Mouse (Mus musculus) hindbrain, embryonic 16.5 days (tissue): Measurements from ENCODE around the gene Tsfm. TPM values are rescaled to one million over a fixed set of nuclear protein-coding genes. Genes with fewer than 3 reads are reported as not detected.
A peak's percentile ranks its signal among the peaks of the same experiment; 100 is the strongest.

Experiments
- ATAC-seq: fragments of 200-750 bp; cut with Nextera tagmentation; 2 replicates; pipeline ENCODE4 v1.8.0; 2017; ENCODE audit warnings: moderate TSS enrichment, moderate library complexity
- H3K27ac ChIP-seq: fragments of 300-500 bp; sonication (generic); 2 replicates; pipeline ENCODE4 v1.5.1; 2014; ENCODE audit warnings: low read depth, mild to moderate bottlenecking, control low read depth, low read length, moderate library complexity
- H3K27me3 ChIP-seq: fragments of 300-500 bp; sonication (generic); replicated peaks from 2 replicates; pipeline ENCODE4 v1.6.1; 2014; ENCODE audit warnings: low read length; ENCODE audit not compliant: control insufficient read depth, insufficient read depth
- H3K36me3 ChIP-seq: fragments of 300-500 bp; sonication (generic); 2 replicates; pipeline ENCODE4 v1.6.1; 2014; ENCODE audit warnings: mild to moderate bottlenecking, low read length, moderate library complexity, mixed read lengths; ENCODE audit not compliant: control insufficient read depth, insufficient read depth
- H3K4me1 ChIP-seq: fragments of 300-500 bp; sonication (generic); 2 replicates; pipeline ENCODE4 v1.6.1; 2014; ENCODE audit warnings: low read depth, low read length; ENCODE audit not compliant: control insufficient read depth, insufficient read depth
- H3K4me2 ChIP-seq: fragments of 300-500 bp; sonication (generic); 2 replicates; pipeline ENCODE4 v1.6.1; 2014; ENCODE audit warnings: mild to moderate bottlenecking, low read length, control low read depth, moderate library complexity
- H3K4me3 ChIP-seq: fragments of 300-500 bp; sonication (generic); 2 replicates; pipeline ENCODE4 v1.5.1; 2014; ENCODE audit warnings: mild to moderate bottlenecking, low read length, control low read depth, moderate library complexity
- H3K9ac ChIP-seq: fragments of 300-500 bp; sonication (generic); 2 replicates; pipeline ENCODE4 v1.6.1; 2014; ENCODE audit warnings: low read depth, mild to moderate bottlenecking, control low read depth, low read length, moderate library complexity
- H3K9me3 ChIP-seq: fragments of 300-500 bp; sonication (generic); 2 replicates; pipeline ENCODE4 v1.6.1; 2014; ENCODE audit warnings: mild to moderate bottlenecking, low read length, moderate library complexity; ENCODE audit not compliant: control insufficient read depth
- WGBS: fragments of 180-500 bp; shearing (Covaris S2); extraction: QIAGEN DNeasy Blood & Tissue Kit; methylation state at CpG from one replicate; pipeline ENCODE4 v1.1.7; 2014; 5-methylcytosine and 5-hydroxymethylcytosine counted together
- polyA plus RNA-seq: library from polyadenylated mRNA; unstranded; fragments of >200 nt; fragmentation: Nextera tagmentation; extraction: Ambion mirVana; gene quantifications from 2 replicates; pipeline ENCODE4 v1.2.1, GENCODE M21; 2015

Gene Tsfm
- polyA plus RNA-seq, 1 experiment from 2014 or later = 67.7 TPM

DNA sequence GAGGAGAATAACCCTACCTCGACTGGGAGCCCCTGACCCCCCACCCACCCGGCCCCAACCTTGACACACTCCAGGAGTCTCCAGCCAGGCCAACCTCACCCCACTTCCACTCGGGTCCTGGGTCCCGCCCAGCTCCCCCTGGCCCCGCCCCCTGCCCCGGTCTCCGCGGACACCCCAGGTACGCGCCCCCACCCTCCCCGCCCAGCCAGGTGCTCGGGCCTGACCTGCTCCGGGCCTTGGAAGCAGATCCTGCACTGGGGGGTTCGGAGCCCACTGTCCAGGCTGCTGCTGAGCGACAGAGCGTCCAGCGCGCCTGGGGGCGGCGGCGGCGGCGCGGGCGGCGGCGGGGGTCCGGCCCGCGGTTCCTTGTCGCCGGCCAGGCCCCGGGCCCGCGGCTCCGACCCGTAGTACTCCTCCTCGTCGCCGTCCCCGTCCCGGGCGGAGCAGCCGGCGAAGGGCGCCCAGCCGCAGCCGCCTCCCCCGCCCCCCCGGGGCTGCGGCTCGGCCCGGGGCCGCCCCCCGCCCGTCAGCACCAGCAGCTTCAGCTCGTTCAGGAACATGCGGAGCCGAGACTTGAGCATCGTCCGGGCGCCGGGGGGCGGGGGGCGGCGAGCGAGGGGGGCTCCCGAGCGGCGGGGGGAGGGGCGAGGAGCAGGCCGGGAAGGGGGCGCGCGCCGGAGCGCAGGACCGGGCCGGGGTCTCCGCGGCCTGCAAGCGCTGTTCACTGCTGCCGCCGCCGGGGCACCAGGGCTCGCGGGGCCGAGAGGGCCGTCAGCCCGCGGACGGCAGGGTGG, 28.7 kb upstream of the Tsfm start:
- H3K36me3 ChIP-seq = peaks cover 23% of the 10 kb centered on the region
- under 1% methylated on average over 67 of the region's 92 CpGs for WGBS
- no peak for ATAC-seq
- peak overlapping the region; percentile 94 for H3K27ac ChIP-seq
- no peaks in the 10 kb centered on the region for H3K27me3 ChIP-seq
- H3K9me3 ChIP-seq = no peaks in the 10 kb centered on the region
- H3K4me1 ChIP-seq = peaks cover 23% of the 10 kb centered on the region
- peak overlapping the region; percentile 97 for H3K9ac ChIP-seq
- H3K4me2 ChIP-seq = peak overlapping the region; percentile 86
- H3K4me3 ChIP-seq = peak overlapping the region; percentile 81

DNA sequence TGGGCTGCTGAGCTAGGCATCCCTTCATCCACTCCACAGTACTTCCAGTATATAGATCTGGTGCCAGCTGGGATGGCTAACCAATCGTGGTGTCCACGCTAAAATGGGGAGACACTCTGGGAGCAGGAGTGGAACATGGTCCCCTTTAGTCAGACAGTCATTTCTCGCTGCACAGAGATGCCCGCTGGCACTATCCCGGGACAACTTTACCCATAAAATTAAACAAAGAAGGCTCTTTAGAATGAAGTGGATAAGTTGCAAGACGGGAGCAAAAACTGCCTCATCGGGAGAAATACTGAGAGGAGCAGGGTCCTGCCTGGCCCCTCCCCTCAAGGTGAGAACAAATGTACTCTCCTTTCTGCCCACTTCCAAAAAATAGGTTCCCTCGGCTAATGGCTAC, 28.1 kb upstream of the Tsfm start:
- no peaks in the 10 kb centered on the region for H3K9me3 ChIP-seq
- H3K4me3 ChIP-seq = peak overlapping the region; percentile 81
- 3% methylated on average over 8 of the region's 8 CpGs for WGBS
- peak overlapping the region; percentile 94 for H3K27ac ChIP-seq
- no peaks in the 10 kb centered on the region for H3K27me3 ChIP-seq
- peaks cover 23% of the 10 kb centered on the region for H3K4me1 ChIP-seq
- peak overlapping the region; percentile 86 for H3K4me2 ChIP-seq
- H3K9ac ChIP-seq = peak overlapping the region; percentile 97
- ATAC-seq = no peak
- peaks cover 26% of the 10 kb centered on the region for H3K36me3 ChIP-seq

DNA sequence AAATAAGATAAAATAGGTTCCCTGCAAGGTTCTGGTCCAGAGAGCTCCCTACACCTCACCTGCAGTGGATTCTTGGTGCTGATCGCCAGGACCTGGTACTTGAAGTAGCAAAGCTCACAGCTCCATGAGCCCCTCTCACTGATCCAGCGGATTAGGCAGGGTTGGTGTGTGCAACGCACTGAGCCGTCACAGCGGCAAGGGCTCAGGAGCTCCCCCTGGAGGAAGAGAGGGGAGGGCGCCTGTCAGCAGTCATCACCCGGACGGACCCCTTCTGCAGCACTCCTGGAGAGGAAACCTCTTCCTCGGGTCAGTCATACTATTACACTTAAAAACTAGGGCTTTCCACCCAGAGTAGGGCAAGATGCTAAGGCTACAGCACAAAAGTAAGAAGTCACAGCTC, 27.5 kb upstream of the Tsfm start:
- 0% methylated on average over 9 of the region's 9 CpGs for WGBS
- H3K36me3 ChIP-seq = peaks cover 26% of the 10 kb centered on the region
- no peak overlapping the region for H3K27ac ChIP-seq
- H3K9me3 ChIP-seq = no peaks in the 10 kb centered on the region
- peak overlapping the region; percentile 97 for H3K9ac ChIP-seq
- no peaks in the 10 kb centered on the region for H3K27me3 ChIP-seq
- H3K4me2 ChIP-seq = peak overlapping the region; percentile 86
- H3K4me3 ChIP-seq = peak overlapping the region; percentile 81
- peaks cover 23% of the 10 kb centered on the region for H3K4me1 ChIP-seq
- ATAC-seq = 0 out of 2 replicates have a peak, but pooled peaks have one; percentile 10

DNA sequence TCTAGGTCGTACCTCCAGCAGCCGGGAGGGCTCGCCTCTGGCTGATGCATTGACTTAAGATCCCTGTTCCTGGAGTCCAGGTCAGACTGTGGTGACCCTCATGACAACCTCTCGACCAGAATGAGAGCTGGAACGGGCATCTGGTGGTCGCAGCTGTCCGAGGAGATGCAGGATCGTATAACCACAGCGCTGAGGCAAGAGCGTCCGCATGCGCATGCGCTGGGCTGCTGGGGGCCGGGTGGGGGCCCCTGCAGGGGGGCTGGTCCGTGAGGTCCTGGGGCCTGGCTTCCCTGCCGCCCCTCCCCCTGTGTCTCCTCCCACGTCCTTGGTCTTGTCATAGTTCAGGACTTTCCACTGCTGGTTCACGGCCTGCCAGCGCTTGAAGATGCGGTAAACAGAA, 25.9 kb upstream of the Tsfm start:
- peaks cover 17% of the 10 kb centered on the region for H3K4me1 ChIP-seq
- H3K9ac ChIP-seq = no peak overlapping the region
- H3K4me3 ChIP-seq = no peak overlapping the region
- H3K9me3 ChIP-seq = no peaks in the 10 kb centered on the region
- peaks cover 26% of the 10 kb centered on the region for H3K36me3 ChIP-seq
- WGBS = 86% methylated on average over 19 of the region's 20 CpGs
- ATAC-seq = no peak
- H3K27me3 ChIP-seq = peaks cover 3% of the 10 kb centered on the region
- no peak overlapping the region for H3K27ac ChIP-seq
- H3K4me2 ChIP-seq = no peak overlapping the region

DNA sequence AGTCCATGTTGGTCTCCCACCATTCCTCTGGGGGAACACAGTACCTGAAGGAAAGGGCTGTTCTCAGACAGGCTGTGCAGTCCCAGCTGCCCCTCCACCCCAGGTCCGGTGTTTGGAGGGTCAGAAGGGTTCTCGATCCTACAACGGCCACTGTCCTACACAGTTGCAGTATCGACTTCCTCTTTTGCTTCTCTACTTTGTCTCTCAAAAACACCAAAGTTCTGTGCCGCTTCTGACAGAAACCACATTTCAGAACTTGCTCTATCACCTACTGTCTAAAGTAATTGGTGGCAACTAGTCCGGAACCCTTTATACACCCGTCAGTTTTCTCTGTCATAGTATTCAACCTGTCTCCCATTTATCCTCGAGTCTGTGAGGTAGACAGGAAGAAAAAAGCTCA, 24.8 kb upstream of the Tsfm start:
- Histone ChIP-seq H3K9me3 (no peaks in the 10 kb centered on the region), H3K27me3 (peaks cover 14% of the 10 kb centered on the region), H3K4me1 (peaks cover 11% of the 10 kb centered on the region), H3K4me2 (no peak overlapping the region), H3K36me3 (peaks cover 26% of the 10 kb centered on the region), H3K4me3 (no peak overlapping the region), H3K27ac (no peak overlapping the region), H3K9ac (no peak overlapping the region)
- ATAC-seq = no peak
- WGBS = 88% methylated on average over 8 of the region's 8 CpGs

DNA sequence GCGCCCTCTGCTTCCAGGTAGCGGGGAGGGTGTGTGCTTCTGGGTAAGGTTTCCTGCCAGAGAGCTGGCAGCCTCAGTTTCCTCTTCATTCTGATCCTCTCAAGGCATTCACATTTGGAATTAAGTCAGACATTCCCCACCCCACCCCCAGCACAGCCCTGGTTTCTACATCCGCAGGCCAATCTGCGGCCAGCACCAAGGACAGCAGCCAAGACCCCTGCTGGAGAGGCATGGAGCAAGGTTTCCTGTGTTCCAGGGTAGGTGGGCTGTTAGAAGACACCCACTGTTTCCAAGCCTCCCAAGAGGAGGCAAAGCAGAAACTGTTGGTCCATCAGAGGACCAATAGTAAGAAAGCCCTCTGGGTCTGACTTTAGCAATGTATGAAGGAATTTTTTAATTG, 24.0 kb upstream of the Tsfm start:
- Histone ChIP-seq H3K9me3 (no peaks in the 10 kb centered on the region), H3K4me1 (peaks cover 11% of the 10 kb centered on the region), H3K27ac (no peak overlapping the region), H3K27me3 (peaks cover 20% of the 10 kb centered on the region), H3K4me2 (no peak overlapping the region), H3K36me3 (peaks cover 26% of the 10 kb centered on the region), H3K9ac (no peak overlapping the region), H3K4me3 (no peak overlapping the region)
- ATAC-seq = no peak
- WGBS = 74% methylated on average over 4 of the region's 4 CpGs

DNA sequence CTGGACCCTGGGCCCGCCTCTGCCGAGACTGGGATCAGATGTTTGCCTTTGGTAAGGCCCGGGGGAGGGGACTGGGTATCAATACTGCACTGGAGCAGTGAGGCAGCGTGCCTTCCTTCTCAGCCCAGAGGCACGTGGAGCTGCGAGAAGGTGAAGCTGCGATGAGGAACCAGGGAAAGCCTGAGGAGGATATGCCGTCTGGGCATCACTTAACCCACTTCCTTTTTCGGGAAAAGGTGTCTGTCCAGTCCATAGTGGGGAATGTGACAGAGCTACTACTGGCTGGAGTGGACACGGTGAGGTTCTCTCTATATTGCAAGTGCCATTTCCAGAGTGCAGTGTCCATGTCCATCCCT, 19.5 kb upstream of the Tsfm start:
- WGBS = 25% methylated on average over 10 of the region's 10 CpGs
- no peak for ATAC-seq
- Histone ChIP-seq H3K9me3 (no peaks in the 10 kb centered on the region), H3K9ac (no peak overlapping the region), H3K27me3 (peaks cover 39% of the 10 kb centered on the region), H3K27ac (no peak overlapping the region), H3K4me3 (no peak overlapping the region), H3K36me3 (peaks cover 3% of the 10 kb centered on the region; the same call in 1 of the 2 replicates), H3K4me1 (peaks cover 3% of the 10 kb centered on the region; the same call in 1 of the 2 replicates), H3K4me2 (no peak overlapping the region)

DNA sequence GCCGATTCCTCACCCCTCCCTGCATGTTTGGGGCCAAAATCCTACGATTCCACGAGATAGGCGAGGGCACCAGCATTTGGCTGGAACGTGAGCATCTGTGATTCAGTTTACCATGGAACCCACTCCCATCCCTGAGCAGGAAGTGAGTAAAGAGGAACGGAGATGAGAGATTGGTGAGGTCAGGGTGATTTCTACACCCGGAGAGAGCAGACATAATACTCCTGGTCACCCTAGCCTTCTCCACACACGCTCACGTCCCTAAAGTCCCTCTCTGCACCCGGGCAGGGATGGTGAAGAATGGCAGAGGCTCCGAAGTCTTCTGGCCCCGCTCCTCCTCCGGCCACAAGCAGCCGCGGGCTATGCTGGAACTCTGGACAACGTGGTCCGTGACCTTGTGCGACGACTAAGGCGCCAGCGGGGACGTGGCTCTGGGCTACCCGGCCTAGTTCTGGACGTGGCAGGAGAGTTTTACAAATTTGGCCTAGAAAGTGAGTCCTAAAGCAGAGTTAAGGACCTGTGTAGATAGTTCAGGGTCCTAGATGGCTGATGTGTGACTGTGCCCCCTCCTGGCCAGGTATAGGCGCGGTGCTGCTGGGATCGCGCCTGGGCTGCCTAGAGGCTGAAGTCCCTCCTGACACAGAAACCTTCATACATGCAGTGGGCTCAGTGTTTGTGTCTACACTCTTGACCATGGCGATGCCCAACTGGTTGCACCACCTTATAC, 18.9 kb upstream of the Tsfm start:
- ATAC-seq = no peak
- WGBS = 5% methylated on average over 29 of the region's 29 CpGs
- no peak overlapping the region for H3K9ac ChIP-seq
- peaks cover 6% of the 10 kb centered on the region; the same call in 1 of the 2 replicates for H3K36me3 ChIP-seq
- H3K4me2 ChIP-seq = peak overlapping the region; percentile 13; the same call in 1 of the 2 replicates
- H3K4me1 ChIP-seq = peaks cover 3% of the 10 kb centered on the region; the same call in 1 of the 2 replicates
- no peaks in the 10 kb centered on the region for H3K9me3 ChIP-seq
- H3K27me3 ChIP-seq = peaks cover 39% of the 10 kb centered on the region
- no peak overlapping the region for H3K27ac ChIP-seq
- peak overlapping the region; percentile 12; the same call in 1 of the 2 replicates for H3K4me3 ChIP-seq
